Mouse (Mus musculus): ENCODE results near the gene Chn1. TPM values are rescaled to one million over a fixed set of nuclear protein-coding genes. Genes with fewer than 3 reads are reported as not detected.

The Chn1 gene
- polyA plus RNA-seq, 1 experiment = 1,037 TPM

DNA sequence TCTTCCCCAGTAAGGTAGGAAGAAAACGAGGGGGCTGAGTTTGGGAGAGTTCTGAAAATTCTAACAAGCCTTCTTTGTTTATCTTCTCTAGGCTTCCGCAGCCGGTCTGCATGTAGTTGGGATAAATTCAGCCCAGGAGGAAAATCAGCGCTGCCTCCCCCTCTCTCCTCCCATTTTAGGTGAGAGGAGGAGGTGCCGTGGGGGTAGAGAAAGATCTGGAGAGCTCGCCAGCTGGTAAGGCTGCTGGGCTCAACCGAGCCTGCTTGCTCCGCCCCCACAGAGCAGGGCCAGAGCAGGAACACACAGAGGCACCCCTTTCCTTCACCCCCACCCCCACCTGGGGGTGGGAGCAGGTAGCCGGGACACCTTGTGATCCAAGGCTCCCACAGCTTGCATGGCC, 178.4 kb downstream of the Chn1 start:
- DNase-seq (ENCODE audit: extremely low spot score in 1 of 2, low spot score in 1 of 2) = peak; percentile 92 to 95

DNA sequence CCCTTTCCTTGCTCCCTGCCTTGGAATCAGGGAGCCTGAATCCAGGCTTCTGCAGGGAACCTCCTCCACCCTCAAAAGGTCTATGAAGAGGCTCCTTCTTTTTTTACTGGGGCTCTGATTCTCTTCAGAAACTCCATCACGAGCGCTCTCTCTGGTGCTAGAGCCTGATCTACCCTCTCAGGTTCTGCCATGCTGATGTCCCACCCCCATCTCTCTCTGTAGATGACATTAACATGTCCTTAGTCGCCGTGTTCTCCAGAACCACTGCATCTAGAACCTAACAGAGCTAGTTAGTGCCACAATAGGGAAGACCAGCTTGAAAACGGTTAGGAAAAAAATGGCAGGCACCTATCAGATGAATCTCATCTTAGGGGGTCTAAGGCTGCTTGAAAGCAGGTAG, 178.8 kb downstream of the Chn1 start:
- no peak for DNase-seq (ENCODE audit: extremely low spot score in 1 of 2, low spot score in 1 of 2)

DNA sequence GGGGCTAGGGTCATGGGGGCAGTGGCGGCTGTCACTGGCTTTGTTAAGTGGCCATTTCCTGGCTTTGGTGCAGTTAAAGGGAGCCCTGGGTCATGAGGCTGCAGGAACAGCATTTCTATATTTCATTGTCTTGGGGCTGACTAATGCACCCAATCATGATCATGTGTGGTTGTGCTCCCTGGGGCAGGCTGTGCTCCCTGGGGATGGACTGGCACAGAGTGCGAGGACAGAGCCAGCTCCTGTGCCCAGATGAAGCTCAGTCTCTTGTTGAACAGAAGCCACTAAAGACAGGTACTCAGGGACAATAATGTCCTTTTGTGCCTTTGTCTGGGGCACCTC, 182.1 kb downstream of the Chn1 start:
- no peak for DNase-seq (ENCODE audit: extremely low spot score in 1 of 2, low spot score in 1 of 2)

DNA sequence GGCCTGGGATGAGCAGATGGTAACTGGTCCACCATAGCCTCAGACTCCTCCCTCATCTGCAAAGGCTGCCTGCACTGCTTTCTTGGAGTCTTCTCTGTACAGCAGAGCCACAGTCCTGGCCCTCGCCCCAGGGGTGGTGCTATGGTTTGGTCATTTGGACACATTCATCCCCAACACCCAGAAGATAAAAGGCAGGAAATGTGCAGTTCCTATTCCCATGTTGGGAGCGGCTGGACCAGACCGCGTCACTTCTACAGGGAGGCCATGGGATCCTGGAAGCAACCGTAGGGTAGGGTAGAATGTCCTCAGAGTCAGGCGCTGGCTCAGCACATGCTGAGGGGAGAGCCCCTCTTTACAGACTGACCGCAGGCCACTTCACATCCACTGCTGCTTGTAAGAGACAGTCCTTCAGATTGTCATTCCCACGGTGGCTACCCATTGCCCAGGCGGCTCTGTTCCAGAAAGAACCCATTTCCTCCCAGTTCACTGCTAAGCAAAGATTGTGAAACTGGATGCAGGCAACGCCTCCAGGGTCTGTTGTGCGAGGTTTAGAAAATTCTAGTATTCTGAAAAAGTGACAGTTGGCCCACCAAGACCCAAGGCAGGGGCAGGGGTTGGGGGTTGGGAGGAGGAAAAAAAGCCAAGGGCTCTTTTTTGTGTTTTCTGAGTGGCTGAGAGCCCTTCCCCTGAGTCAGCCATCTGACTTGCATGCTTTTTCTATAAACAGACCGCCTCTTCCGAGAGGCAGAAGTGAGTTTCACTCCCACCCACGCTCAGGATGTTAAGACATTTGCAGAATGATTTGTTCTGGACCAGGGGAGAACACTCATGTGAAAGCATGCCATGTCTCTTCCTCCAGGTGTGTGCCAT, 182.7 kb downstream of the Chn1 start:
- DNase-seq (ENCODE audit: extremely low spot score in 1 of 2, low spot score in 1 of 2) = peak; percentile 83 to 87

DNA sequence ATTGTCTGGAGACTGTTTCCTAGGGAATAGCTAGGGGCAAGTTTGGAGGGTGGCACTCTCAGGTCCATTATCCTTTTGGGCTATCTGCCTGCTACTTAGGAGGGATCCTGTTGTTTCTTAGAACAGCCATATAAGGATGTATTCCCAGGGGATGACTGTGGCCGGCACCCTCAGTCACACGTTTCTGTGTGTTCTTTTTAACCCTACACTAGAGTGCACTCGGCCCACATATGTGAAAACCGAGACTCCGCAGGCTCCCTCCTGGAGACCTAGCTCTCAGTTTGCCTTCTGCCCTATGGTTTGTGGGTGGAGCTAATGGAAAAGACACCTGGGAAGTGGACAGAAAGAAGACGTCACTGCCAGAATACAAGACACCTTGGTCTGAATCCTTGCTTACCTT, 183.9 kb downstream of the Chn1 start:
- DNase-seq (ENCODE audit: extremely low spot score in 1 of 2, low spot score in 1 of 2) = no peak

DNA sequence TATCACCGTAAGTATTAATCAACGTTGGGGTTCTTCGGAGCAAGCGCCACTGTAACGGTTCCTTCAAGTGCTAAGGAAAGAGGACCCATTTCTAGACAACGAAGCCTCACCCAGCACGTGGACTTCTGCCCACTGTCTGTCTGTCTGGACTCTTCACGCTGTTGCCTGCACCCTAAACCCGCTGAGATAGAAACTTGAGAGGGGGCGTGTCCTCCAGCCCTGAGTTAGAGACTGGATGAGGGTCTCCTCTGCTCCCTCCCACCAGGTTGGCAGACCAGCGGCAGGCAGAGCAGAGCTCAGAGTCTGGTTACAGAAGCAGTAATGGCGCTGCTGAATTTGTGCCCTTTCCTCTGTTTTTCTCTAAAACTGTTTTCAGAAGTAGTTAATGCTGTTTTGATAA, 185.0 kb downstream of the Chn1 start:
- DNase-seq (ENCODE audit: extremely low spot score in 1 of 2, low spot score in 1 of 2) = no peak

DNA sequence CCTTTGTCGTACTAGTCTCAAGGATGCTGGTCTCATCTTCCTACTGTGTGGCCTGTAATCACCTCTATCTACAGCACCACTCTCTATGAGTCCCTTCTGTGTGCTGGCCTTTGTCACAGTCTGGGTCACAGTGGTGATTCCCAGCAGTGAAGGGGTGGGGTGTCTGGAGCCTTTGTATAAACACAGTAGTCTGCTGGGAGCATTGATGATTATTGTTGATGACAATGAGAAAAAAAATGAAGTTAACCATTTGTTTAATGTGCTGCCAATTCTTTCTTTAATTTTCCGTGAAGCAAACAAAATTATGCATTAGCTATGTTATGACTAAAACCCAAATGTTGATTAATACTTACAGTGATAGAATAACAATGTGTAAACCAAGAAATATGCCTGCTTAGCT, 186.2 kb downstream of the Chn1 start:
- DNase-seq (ENCODE audit: extremely low spot score in 1 of 2, low spot score in 1 of 2) = no peak

DNA sequence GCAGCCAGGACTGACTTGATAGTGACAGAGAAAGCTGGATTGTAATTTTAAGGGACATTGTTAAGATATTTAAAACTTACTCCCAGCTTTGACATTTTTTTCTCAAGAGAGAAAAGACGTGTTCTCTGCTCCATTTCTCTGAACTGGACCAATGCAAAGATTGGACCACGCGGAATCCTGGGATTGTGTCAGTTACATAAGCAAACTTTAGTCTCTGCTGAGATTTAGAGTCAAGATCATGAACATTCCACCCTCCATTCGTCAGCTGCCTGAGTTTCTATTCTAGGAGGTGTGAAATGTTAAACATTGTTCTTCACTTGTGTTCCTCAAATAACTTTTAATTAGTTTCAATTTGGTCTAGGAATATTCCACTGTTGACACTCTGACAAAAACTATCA, 188.0 kb downstream of the Chn1 start:
- DNase-seq (ENCODE audit: extremely low spot score in 1 of 2, low spot score in 1 of 2) = peak in 1 of 2 experiments; percentile 73

DNA sequence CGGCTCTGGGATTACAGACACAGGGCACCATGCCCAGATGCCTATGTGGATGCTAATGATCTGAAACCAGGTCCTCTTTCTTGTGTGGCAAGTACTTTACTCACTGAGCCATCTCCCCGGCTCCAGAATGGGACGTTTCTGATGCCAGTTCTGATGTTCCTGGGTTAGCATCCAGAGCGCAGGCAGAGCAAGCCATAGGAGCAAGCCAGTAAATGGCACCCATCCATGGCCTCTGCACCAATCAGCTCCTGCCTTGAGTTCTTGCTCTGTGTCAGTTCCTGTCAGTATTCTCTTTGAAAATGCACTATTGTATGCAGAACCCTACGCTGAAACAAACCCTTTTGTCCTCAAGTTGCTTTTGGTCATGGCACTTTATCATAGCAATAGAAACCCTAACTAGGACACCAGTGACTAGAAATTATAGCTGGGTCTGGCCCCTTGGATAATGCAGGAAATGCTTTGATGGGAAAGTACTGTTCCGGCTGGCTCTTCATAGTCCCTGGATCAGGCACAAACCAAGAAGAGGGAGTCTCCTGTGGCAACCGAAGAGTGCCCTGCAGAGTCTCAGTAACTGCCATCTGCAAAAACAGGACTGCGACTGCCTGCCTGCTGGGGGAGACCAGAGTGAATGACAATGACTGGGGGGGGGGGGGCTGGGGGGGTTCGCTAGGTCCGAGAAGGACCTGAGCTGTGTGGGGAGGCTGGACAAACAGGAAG, 188.6 kb downstream of the Chn1 start:
- no peak for DNase-seq (ENCODE audit: extremely low spot score in 1 of 2, low spot score in 1 of 2)

DNA sequence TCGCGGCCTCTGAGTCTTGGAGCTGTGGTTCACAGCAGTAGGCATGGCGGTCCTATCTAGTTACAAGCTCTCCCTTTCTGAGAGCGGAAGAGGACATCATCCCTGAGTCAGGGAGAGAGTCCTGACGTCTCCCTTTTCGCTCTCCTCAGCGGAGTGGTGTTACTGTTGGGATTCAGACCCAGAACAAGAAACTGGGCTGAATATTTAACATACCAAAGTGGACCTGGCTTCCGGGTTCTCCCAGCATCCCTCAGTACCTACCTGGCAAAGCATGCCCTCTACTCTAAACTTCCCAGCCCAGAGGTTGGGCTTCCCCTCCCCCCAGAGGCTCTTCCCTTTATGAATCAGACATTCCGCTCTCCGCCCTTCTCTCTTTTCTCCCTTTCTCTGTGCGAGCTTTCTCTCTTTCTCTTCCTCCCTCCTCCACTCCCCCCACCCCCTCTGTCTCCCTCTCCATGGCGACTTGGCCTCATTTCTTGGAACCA, 189.8 kb downstream of the Chn1 start:
- DNase-seq (ENCODE audit: extremely low spot score in 1 of 2, low spot score in 1 of 2) = peak in 1 of 2 experiments; percentile 69

DNA sequence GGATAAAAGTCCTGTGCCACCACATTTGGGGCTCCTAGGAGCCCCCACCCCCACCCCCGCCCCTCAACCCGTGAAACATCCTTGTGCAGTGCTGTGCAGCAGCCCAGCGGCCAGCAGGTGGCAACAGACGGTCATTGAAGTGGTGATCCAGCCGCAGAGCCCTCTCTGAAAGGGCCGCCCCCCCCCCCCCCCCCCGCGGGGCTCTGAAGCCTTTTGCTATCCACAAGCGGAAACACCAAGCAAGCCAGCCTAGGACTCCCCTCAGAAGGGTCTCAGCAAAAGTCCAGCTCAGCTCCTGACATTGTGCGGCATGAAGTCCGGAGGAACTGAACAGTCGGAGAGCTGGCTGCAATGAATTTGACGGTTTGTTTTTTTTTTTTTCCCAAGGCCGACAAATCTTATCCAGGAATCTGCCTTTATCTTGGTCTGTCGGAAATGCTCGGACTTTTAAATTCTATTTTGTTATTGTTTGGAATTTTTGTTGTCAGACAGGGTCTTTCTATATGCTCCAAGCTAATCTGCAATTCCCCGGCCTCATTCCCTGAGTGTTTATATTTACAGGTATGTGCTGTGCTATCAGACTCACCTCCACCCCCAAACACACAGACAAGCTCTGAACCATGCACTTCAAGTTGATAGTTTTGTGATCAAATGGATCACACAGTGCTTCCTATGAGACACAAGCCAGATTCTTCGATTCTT, 190.3 kb downstream of the Chn1 start:
- DNase-seq (ENCODE audit: extremely low spot score in 1 of 2, low spot score in 1 of 2) = peak in 1 of 2 experiments; percentile 88

DNA sequence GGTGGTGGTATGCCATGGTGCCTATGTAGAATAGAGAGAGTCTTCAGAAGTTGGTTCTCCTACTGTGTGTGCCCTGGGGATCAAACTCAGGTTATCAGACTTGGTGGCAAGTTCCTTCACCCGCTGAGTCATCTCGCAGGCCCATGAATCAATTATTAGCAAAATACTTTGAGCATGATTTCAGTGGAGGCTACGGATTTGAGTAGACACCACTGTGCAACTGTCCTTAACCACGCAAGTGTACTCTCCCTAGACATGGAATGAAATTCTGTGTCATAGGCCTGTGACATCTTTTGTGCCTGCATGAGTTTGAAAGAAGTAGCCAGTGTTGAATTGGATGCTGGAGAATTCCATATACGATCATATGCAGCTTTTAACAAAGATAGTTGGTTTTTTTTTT, 194.4 kb downstream of the Chn1 start:
- DNase-seq (ENCODE audit: extremely low spot score in 1 of 2, low spot score in 1 of 2) = no peak

DNA sequence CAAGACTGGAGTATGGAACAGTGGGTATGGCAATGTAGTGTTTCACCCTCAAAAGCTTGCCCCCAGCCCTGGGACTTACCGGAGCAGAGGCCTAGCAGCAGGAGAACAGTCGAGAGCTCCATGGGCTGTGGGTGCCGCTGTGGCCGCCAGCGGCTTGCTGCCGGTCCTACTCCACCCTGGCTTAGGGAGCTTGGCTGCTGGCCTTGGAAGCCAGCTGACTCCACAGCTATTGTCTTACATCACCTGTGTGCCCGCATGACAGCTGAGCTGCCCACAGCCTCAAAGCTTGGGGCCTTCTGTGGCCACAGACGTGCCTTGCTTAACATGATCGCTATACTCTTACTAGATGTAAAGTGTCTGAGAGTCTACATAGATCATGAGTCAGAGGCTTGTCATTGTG, 195.0 kb downstream of the Chn1 start, which contains the start of gene Chrna1:
Chrna1 (minus strand) TSS at position 173 of the 400 bp plus-strand sequence.
- no peak for DNase-seq (ENCODE audit: extremely low spot score in 1 of 2, low spot score in 1 of 2)

DNA sequence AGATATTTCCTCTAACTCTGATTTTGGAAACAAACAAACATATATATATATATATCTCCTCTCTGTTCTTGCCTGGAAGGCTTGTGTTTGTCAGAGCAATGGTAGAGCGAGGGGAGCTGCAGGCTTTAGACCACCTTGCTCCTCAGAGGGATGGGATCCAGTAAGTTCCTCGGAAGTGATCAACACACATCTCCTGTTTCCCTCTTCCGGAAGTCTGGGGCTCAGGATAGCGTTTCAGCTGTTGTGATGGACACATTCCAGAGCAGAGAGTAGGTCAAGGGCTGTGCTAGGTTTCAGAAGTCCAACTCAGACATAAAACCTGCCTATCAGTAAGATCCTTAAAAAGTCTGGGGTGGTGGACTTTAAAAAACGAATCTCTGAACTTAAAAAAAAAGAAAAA, 196.0 kb downstream of the Chn1 start:
- DNase-seq (ENCODE audit: extremely low spot score in 1 of 2, low spot score in 1 of 2) = no peak

DNA sequence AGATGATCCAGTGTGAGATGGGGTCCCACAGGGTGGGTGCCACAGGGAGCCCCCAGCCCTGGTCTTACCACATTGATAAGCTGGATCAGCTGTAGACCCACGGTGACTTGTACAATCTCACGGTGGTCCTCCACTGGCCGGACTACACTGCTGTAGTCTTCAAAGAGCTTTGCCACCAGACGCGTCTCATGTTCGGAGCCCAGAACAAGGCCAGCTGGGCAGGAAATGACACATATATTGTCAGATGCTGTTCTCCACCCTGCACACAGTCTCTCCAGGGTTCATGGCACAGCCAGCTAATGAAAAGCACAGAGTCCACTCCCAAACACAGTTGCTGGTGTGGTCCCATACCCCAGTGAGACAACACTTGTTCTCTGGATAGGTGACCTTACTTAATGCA, 200.7 kb downstream of the Chn1 start:
- DNase-seq (ENCODE audit: extremely low spot score in 1 of 2, low spot score in 1 of 2) = no peak

DNA sequence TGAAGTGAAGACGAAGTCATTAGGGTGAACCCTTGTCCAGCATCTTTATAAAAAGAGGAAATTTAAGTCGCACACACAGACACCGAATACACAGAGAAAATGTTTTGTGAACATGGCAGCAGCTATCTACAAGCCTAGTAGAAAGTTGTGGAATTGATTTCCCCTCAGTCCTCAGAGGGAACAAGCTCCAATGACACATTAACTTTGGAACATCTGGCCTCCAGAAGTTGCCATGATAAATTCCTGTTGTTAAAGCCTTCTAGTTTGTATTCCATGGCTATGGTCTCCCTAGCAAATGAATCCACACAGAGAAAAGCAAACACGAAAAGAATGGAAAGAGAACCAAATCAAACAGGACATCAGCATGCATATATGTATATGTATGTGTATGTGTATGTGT, 201.6 kb downstream of the Chn1 start:
- DNase-seq (ENCODE audit: extremely low spot score in 1 of 2, low spot score in 1 of 2) = no peak

DNA sequence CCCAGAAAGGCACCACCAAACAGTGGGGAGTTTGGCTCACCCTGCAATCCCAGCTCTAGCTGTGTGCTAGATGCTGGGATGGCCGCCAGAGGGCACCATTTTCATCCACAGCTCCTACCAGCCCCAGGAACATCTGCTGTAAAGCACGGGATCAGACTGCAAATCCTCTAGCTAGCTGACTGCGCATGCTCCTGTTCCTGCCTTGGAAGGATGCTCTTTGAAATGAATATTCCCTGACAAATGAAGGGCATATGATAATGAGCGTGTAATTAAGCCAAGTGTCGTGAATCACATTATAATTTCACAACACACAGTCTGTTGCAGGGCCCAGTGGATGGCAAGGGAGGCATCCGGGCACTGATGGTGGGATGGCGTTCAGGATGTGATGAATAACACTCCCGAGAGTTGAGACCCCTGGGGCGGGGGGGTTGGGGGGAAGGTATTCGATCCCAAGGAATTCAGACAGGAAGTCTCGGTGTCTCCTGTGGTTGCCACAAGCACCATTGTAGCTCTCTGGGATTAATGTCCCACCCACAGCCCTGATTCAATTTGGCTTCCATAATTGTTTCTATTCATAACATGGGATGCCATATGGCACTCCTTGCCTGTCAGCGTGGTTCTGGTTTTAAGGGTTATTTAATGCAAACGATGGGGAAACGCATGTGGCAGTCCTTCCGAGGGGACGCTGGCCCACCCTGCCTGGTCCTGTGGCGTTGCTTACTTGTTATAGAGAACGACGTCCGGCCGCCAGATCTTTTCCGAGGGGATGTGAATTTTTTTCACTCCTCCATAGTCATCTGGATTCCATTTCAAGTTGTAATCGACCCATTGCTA, 202.4 kb downstream of the Chn1 start:
- peak; percentile 90 to 94 for DNase-seq (ENCODE audit: extremely low spot score in 1 of 2, low spot score in 1 of 2)

DNA sequence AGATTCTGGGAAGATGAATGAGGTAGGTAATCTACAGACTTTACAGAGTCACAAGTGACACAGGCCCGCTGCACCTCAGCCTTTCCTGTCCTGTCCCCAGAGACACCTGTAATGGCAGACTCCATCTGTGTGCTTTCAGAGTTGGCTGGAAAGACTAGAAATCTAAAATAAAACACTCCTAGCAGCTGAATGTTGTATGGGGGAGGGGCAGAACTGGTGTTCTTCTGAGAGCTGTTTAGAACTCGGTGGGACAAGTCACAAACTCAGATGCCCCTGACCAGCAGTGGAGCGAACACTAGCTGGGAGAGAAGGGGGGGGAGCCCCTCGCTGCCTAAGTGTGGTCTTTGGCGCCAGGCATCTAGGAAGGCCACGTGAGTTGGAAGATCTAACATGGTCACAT, 203.2 kb downstream of the Chn1 start:
- DNase-seq (ENCODE audit: extremely low spot score in 1 of 2, low spot score in 1 of 2) = no peak

DNA sequence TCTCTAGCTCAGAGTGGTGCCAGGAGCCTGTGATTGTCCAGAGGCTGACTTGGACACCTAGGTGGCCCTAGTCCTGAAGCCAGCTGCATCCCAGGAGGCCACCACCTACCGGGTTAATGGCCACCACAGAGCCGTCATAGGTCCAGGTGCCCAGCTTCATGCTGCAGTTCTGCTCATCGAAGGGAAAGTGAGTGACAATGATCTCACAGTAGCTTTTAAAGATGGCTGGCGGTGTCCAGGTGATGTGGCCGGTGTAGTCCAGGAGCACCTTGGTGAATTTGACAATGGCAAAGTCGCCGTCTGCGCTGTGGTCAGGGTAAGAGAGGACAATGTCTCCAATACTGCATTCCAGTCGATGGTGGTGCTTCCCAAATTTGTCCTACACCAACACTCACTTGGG, 203.8 kb downstream of the Chn1 start:
- DNase-seq (ENCODE audit: extremely low spot score in 1 of 2, low spot score in 1 of 2) = no peak

DNA sequence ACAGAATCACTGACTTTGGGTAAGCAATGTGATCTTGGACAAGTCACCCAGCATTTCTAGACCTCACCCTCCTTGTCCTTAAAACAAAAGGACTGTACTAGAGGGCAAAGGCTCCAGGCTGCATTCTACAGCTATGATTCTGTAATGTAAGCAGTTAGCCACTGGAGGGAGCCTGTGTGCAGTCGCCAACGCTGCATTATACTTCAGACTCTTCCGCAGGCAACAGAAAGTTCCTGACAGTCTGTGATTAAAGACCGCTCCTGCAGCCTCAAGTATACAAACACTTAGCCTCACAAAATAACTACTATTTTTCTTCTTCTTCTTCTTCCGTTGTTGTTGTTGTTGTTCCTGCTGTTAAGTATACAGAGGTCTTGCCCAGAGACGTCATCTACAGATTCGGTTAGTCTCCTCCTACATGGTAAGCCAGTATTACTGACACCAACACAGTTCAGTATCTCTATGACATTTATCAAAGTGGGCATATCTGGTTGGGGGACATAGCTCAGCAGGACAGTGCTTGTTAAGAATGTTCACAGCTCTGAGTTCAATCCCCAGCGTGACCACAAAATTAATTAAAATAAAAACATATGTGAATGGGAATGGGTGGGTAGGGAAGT, 208.0 kb downstream of the Chn1 start:
- peak in 1 of 2 experiments; percentile 83 for DNase-seq (ENCODE audit: extremely low spot score in 1 of 2, low spot score in 1 of 2)

Measured in frontal cortex, adult 2 months (tissue).